In the genomic region with DNA sequence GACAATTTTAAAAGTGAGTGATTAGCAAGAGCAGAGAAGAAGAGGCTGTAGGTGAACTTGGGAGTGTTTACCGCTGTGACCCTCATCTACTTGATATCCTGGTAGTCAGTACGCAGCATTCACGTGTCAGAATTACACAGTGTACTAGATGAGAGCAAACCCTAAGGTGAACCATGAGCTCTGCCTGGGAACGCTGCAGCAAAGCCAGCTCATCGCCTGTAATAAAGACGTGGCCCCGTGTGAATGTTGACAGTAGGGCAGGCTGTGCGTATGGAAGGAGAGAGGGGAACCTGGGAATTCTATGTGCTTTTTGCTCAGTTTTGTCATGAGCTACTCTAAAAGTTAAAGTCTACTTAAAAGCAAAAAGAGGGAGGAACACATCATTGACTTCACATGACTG, we compare ENCODE assay signal across 17 mouse cellular contexts. TPM values are rescaled to one million over a fixed set of nuclear protein-coding genes. Genes with fewer than 3 reads are reported as not detected.
"Had no signal": no experiment of that assay in that cellular context is flagged by ENCODE, and none has a peak within 500 bp of the region (broad histone marks: within the 10 kb centered on the region; RNA-seq: fewer than 3 reads in every experiment).

No protein-coding gene starts in this region.

- DNase-seq: retina, postnatal 1 day; right cerebral cortex, adult 18-20 months; right cerebral cortex, postnatal 14 days; right cerebral cortex, postnatal 25 days; right cerebral cortex, postnatal 4 days; spleen, adult 18-20 months; thymus, adult 18-20 months; thymus, adult 2 months; thymus, postnatal 14 days; thymus, postnatal 25 days; thymus, postnatal 36 days; thymus, postnatal 4 days had no signal

- H3K9me3 ChIP-seq: neural tube, embryonic 13.5 days; neural tube, embryonic 15.5 days; stomach, embryonic 15.5 days had no signal

- H3K4me1 ChIP-seq: neural tube, embryonic 13.5 days; neural tube, embryonic 15.5 days; stomach, embryonic 15.5 days had no signal

- H3K27me3 ChIP-seq: neural tube, embryonic 13.5 days; neural tube, embryonic 15.5 days; stomach, embryonic 15.5 days had no signal

- H3K36me3 ChIP-seq: neural tube, embryonic 13.5 days; neural tube, embryonic 15.5 days; stomach, embryonic 15.5 days had no signal

- H3K27ac ChIP-seq: neural tube, embryonic 13.5 days; neural tube, embryonic 15.5 days; stomach, embryonic 15.5 days; stomach, postnatal 0 days had no signal

- H3K4me3 ChIP-seq: neural tube, embryonic 13.5 days; neural tube, embryonic 15.5 days; stomach, embryonic 15.5 days had no signal

- H3K9ac ChIP-seq: neural tube, embryonic 13.5 days; neural tube, embryonic 15.5 days; stomach, embryonic 15.5 days had no signal

RNA-seq across cellular contexts. Expression of gene Tmem215, which starts 19.8 kb away (rescaled TPM):
- polyA plus RNA-seq: thymus, postnatal 0 days had no signal
